25 mouse cellular contexts compared by ENCODE assay signal in the genomic region with DNA sequence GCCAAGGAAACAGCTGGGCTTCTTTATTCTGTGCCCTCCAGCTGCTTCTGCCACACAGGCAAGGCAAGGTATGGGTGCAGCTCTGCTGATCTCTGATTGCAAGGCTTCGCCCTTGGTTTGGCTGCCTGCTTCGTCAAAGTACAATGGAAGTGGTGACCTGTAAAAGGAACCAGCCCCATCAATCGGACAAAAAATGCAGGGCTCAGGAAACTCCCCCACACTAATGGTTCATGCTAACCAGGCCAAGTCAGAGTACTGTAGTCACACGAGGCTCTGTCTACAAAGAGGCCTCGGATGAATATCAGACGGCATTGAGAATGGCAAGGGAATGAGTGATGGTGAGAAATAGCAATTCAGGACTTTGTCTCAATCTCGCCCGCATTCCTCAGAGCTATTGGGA.
"Had no signal": no experiment of that assay in that cellular context is flagged by ENCODE, and none has a peak within 500 bp of the region (broad histone marks: within the 10 kb centered on the region; RNA-seq: fewer than 3 reads in every experiment).

No protein-coding gene starts in this region.

- H3K9ac ChIP-seq: heart, embryonic 12.5 days; hindbrain, embryonic 14.5 days; intestine, embryonic 15.5 days; limb, embryonic 12.5 days; liver, embryonic 13.5 days had no signal

- DNase-seq: gastrocnemius, adult 2 months; gastrocnemius, postnatal 10 days; gastrocnemius, postnatal 25 days; heart, adult 18-20 months; heart, postnatal 10 days; heart, postnatal 4 days; kidney, adult 18-20 months; kidney, adult 8-10 months; kidney, postnatal 14 days; kidney, postnatal 4 days; liver; liver, embryonic 13.5 days had no signal

- H3K9me3 ChIP-seq: heart, embryonic 10.5 days; heart, embryonic 12.5 days; hindbrain, embryonic 10.5 days; intestine, embryonic 15.5 days; limb, embryonic 10.5 days; limb, embryonic 12.5 days; liver, embryonic 13.5 days had no signal

- H3K4me2 ChIP-seq: heart, embryonic 12.5 days; hindbrain, embryonic 14.5 days; intestine, embryonic 15.5 days; limb, embryonic 12.5 days; liver, embryonic 11.5 days; liver, embryonic 13.5 days had no signal

- H3K4me3 ChIP-seq: gastrocnemius, adult 2 months; heart, embryonic 10.5 days; heart, embryonic 12.5 days; hindbrain, embryonic 10.5 days; intestine, embryonic 15.5 days; layer of hippocampus, adult 2 months; left cerebral cortex, adult 2 months; limb, embryonic 10.5 days; limb, embryonic 12.5 days; liver, embryonic 13.5 days had no signal

- H3K27me3 ChIP-seq: heart, embryonic 12.5 days; intestine, embryonic 15.5 days; liver, embryonic 13.5 days had no signal

- ATAC-seq: hindbrain, embryonic 16.5 days; inflammation-experienced regulatory T-cells, adult 6 months; intestine, embryonic 15.5 days; intestine, postnatal 0 days had no signal

- H3K36me3 ChIP-seq: heart, embryonic 10.5 days; heart, embryonic 12.5 days; hindbrain, embryonic 10.5 days; intestine, embryonic 15.5 days; limb, embryonic 10.5 days; limb, embryonic 12.5 days; liver, embryonic 13.5 days had no signal

- H3K27ac ChIP-seq: gastrocnemius, adult 2 months; heart, embryonic 10.5 days; hindbrain, embryonic 10.5 days; hindbrain, embryonic 14.5 days; intestine, embryonic 15.5 days; layer of hippocampus, adult 2 months; left cerebral cortex, adult 2 months; limb, embryonic 10.5 days; limb, embryonic 12.5 days; liver, embryonic 13.5 days had no signal

- H3K4me1 ChIP-seq: limb, embryonic 12.5 days; liver, embryonic 13.5 days had no signal
